Mouse (Mus musculus): ENCODE data around the gene Suox. TPM values are rescaled to one million over a fixed set of nuclear protein-coding genes. Genes with fewer than 3 reads are reported as not detected.

The Suox gene
- polyA plus RNA-seq, 1 experiment from 2014 or later, result 10.5 TPM

DNA sequence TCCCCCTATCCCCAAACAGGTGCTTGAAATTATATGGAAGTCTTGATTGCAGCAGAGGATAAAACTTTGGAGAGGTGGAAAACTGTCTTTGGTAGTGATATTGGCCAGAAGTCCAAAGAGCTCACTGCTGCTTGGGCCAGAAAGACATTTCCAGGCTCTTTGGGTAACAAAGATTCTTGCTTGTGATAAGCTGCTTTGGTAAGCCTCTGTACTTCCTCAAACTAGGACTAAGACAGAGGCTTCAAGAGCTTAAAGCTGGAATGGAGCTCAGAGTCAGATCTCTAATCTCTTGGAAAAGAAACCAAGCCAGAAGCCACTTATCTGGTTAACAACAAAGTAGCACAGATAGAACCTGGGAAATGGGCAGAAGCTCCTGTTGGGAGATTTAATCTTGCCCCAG, 11.4 kb downstream of the Suox start:
- no peaks in the 10 kb centered on the region for H3K9me3 ChIP-seq (replicated peaks)
- peaks cover 41% of the 10 kb centered on the region for H3K4me1 ChIP-seq
- no peak overlapping the region for H3K27ac ChIP-seq
- no peak overlapping the region for H3K4me2 ChIP-seq
- H3K27me3 ChIP-seq (replicated peaks), result peaks cover 39% of the 10 kb centered on the region
- no peaks in the 10 kb centered on the region for H3K36me3 ChIP-seq
- no peak overlapping the region for H3K9ac ChIP-seq
- ATAC-seq, result no peak
- no peak overlapping the region for H3K4me3 ChIP-seq

GRCm38 (mm10) chr10:128659490-128659889, 14.4 kb downstream of the Suox start:
- H3K36me3 ChIP-seq, result no peaks in the 10 kb centered on the region
- ATAC-seq, result no peak

DNA sequence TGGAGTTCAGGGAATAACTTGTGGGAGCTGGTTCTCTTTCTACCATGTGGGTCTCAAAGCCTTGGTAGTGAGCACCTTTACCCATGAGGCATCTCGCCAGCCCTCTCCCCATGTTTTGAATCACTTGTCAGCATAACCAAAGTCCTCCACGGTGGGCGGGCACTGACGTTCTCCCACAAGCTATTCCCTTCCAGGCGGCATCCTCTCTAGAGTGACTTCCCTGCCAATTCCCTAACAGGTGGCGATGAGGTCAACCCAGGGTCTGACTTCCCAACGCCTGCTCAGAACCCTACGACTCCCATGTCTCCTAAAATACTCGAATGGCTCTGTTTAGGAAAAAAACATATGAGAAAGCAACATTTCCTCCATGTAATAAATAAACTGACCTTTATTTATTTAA, 16.0 kb downstream of the Suox start:
- Histone ChIP-seq H3K27me3 (replicated peaks) (peaks cover 41% of the 10 kb centered on the region), H3K4me1 (peaks cover 24% of the 10 kb centered on the region), H3K4me3 (no peak overlapping the region), H3K4me2 (no peak overlapping the region), H3K9ac (no peak overlapping the region), H3K36me3 (no peaks in the 10 kb centered on the region), H3K27ac (no peak overlapping the region), H3K9me3 (replicated peaks) (no peaks in the 10 kb centered on the region)
- WGBS (ENCODE audit: insufficient replicate concordance), result 54% methylated on average over 9 of the region's 9 CpGs
- ATAC-seq, result no peak

More at GRCm38 (mm10) chr10:128659490-128659889, 14.4 kb downstream of the Suox start:
- H3K4me1 ChIP-seq, result peaks cover 40% of the 10 kb centered on the region
- peaks cover 41% of the 10 kb centered on the region for H3K27me3 ChIP-seq (replicated peaks)
- H3K4me2 ChIP-seq, result no peak overlapping the region
- no peaks in the 10 kb centered on the region for H3K9me3 ChIP-seq (replicated peaks)
- H3K9ac ChIP-seq, result no peak overlapping the region
- no peak overlapping the region for H3K4me3 ChIP-seq
- 42% methylated on average over 9 of the region's 9 CpGs for WGBS (ENCODE audit: insufficient replicate concordance)
- H3K27ac ChIP-seq, result no peak overlapping the region

DNA sequence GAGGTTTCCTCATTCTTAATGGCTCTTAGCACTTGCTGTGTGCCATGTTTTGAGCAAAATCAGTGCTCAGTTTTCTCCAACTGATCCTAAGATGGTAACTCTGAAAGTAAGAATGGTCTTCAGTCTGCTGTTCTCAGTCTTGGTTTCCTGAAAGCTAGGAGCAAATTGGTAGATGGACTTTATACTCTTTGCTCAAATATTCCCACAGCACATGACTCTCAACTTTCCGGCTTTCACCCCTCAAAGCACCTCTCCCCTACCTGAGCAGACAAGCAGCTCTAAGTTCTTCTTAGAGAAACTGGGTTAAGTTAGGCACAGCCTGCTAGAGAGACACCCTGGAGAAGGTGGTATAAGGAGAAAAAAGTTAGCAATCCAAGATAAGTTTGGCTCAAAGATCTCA, 17.1 kb downstream of the Suox start:
- 77% methylated on average over 1 of the region's 1 CpGs for WGBS (ENCODE audit: insufficient replicate concordance)
- Histone ChIP-seq H3K4me2 (no peak overlapping the region), H3K4me1 (peaks cover 17% of the 10 kb centered on the region), H3K9me3 (replicated peaks) (no peaks in the 10 kb centered on the region), H3K4me3 (no peak overlapping the region), H3K27me3 (replicated peaks) (peaks cover 41% of the 10 kb centered on the region), H3K9ac (no peak overlapping the region), H3K36me3 (no peaks in the 10 kb centered on the region), H3K27ac (no peak overlapping the region)
- no peak for ATAC-seq

DNA sequence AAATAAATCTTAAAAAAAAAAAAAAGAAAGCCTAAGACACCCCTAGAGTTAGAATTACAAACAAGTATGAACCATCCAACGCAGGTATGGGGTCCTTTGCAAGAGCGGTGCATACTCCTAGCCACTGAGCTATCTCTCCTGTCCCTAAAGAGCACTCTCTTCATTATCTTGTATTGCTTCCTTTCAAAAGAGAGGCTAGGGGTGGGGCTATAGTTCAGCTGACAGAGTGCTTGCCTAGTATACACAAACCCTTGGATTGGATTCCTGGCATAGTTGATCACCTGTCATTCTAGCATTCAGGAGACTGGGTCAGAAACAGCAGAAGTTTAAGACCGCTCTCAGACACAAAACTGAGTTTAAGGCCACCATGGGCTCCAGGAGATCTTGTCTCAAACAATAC, 18.6 kb downstream of the Suox start:
- Histone ChIP-seq H3K9me3 (replicated peaks) (no peaks in the 10 kb centered on the region), H3K4me3 (no peak overlapping the region), H3K27ac (no peak overlapping the region), H3K36me3 (no peaks in the 10 kb centered on the region), H3K9ac (no peak overlapping the region), H3K27me3 (replicated peaks) (peaks cover 32% of the 10 kb centered on the region), H3K4me1 (peaks cover 17% of the 10 kb centered on the region), H3K4me2 (no peak overlapping the region)
- ATAC-seq, result peak; percentile 77
- 35% methylated on average over 3 of the region's 3 CpGs for WGBS (ENCODE audit: insufficient replicate concordance)

DNA sequence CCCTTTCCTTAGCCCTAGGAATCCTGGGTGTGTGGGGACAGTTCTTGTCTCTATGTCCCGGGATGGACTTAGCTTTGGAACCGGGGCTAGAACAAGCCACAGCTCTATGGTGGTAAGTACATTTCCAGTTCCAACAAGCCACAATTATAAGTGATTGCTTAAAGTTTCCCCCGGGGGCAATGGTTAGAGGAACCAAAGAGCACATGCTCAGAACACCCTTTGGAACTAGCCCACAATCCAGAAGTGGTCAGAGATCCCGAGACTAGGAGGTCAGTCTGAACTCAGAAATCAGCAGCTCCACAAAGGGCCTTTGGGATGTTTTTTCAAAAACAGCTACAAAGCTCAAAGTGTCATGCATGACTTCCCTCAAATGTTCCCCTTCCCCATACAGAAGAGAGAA, 20.0 kb downstream of the Suox start:
- Histone ChIP-seq H3K9me3 (replicated peaks) (no peaks in the 10 kb centered on the region), H3K4me2 (no peak overlapping the region), H3K4me3 (no peak overlapping the region), H3K9ac (no peak overlapping the region), H3K36me3 (no peaks in the 10 kb centered on the region), H3K27me3 (replicated peaks) (peaks cover 21% of the 10 kb centered on the region), H3K27ac (no peak overlapping the region), H3K4me1 (peaks cover 17% of the 10 kb centered on the region)
- WGBS (ENCODE audit: insufficient replicate concordance), result 56% methylated on average over 4 of the region's 4 CpGs
- no peak for ATAC-seq

GRCm38 (mm10) chr10:128646139-128647089, 27.5 kb downstream of the Suox start:
- WGBS (ENCODE audit: insufficient replicate concordance), result 15% methylated on average over 12 of the region's 13 CpGs
- peak overlapping the region; percentile 60 for H3K9ac ChIP-seq
- no peaks in the 10 kb centered on the region for H3K36me3 ChIP-seq
- peak overlapping the region; percentile 57 for H3K4me3 ChIP-seq
- peaks cover 63% of the 10 kb centered on the region for H3K27me3 ChIP-seq (replicated peaks)
- H3K4me1 ChIP-seq, result peaks cover 31% of the 10 kb centered on the region
- peak overlapping the region; percentile 78 for H3K4me2 ChIP-seq
- H3K27ac ChIP-seq, result no peak overlapping the region; the same call in 1 of the 2 replicates
- no peaks in the 10 kb centered on the region for H3K9me3 ChIP-seq (replicated peaks)
- ATAC-seq, result peak; percentile 50

GRCm38 (mm10) chr10:128645111-128646011, 28.5 kb downstream of the Suox start, which contains the start of gene Ikzf4:
TSS of gene Ikzf4 (minus strand) at chr10:128645991.
- H3K4me2 ChIP-seq, result peak within 1 kb of the TSS; percentile 78
- peak within 1 kb of the TSS; percentile 60 for H3K9ac ChIP-seq
- H3K27me3 ChIP-seq (replicated peaks), result peaks cover 70% of the 10 kb centered on the region
- H3K27ac ChIP-seq, result no peak within 1 kb of the TSS; the same call in 1 of the 2 replicates
- no peaks in the 10 kb centered on the region for H3K36me3 ChIP-seq
- H3K4me3 ChIP-seq, result peak within 1 kb of the TSS; percentile 57
- 4% methylated on average over 36 of the region's 36 CpGs for WGBS (ENCODE audit: insufficient replicate concordance)
- ATAC-seq, result peak; percentile 73
- no peaks in the 10 kb centered on the region for H3K9me3 ChIP-seq (replicated peaks)
- peaks cover 31% of the 10 kb centered on the region for H3K4me1 ChIP-seq

DNA sequence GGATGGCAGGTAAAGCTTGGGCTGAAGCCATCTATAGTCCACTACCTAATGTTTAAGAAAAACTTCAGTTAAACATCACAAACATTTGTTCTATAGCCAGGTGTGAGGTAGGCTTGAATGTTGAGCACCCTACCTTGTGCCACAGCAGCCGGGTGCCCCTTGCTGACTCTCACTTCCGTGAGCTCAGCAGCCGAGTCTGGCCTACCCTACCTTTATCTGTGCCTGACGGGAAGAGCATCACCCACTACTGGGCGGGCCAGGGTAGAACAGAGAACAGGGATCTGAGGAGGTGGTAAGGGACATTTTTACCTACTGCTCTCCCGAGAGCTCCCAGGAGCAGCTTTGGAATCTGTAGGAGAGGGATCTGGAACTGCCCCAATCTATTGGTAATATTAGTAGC, 31.1 kb downstream of the Suox start:
- H3K4me1 ChIP-seq, result peaks cover 31% of the 10 kb centered on the region
- ATAC-seq, result no peak
- no peak overlapping the region for H3K9ac ChIP-seq
- no peak overlapping the region for H3K27ac ChIP-seq
- WGBS (ENCODE audit: insufficient replicate concordance), result 56% methylated on average over 6 of the region's 6 CpGs
- no peaks in the 10 kb centered on the region for H3K9me3 ChIP-seq (replicated peaks)
- no peak overlapping the region for H3K4me2 ChIP-seq
- H3K4me3 ChIP-seq, result no peak overlapping the region
- H3K36me3 ChIP-seq, result no peaks in the 10 kb centered on the region
- peaks cover 75% of the 10 kb centered on the region for H3K27me3 ChIP-seq (replicated peaks)

DNA sequence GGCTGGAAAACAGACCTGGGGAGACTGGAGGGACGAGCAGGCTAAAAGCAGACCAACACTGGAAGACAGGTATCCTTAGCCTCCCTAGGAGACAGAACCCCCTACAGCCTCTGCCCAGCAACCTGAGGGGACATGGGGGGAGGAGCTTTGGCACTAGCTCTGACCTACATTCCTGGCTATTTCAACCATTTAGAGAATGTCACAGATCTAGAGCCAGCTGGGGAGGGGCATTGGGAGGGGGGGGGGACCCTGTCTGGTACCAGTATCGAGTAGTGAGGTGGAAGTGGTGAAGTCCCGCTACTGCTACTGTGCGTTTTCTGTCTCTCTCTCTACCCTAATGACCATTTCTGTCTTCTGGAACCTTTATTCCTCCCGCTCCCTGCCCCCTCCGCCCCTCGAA, 32.0 kb downstream of the Suox start:
- peaks cover 69% of the 10 kb centered on the region for H3K27me3 ChIP-seq (replicated peaks)
- 57% methylated on average over 7 of the region's 7 CpGs for WGBS (ENCODE audit: insufficient replicate concordance)
- H3K9ac ChIP-seq, result no peak overlapping the region
- no peak for ATAC-seq
- H3K27ac ChIP-seq, result no peak overlapping the region
- H3K4me2 ChIP-seq, result no peak overlapping the region
- H3K36me3 ChIP-seq, result no peaks in the 10 kb centered on the region
- H3K9me3 ChIP-seq (replicated peaks), result no peaks in the 10 kb centered on the region
- H3K4me1 ChIP-seq, result peaks cover 35% of the 10 kb centered on the region
- H3K4me3 ChIP-seq, result no peak overlapping the region

- Histone ChIP-seq H3K9me3 (replicated peaks) (no peaks in the 10 kb centered on the region), H3K27me3 (replicated peaks) (peaks cover 69% of the 10 kb centered on the region), H3K27ac (no peak overlapping the region), H3K9ac (no peak overlapping the region), H3K36me3 (no peaks in the 10 kb centered on the region), H3K4me3 (no peak overlapping the region), H3K4me2 (no peak overlapping the region), H3K4me1 (peaks cover 30% of the 10 kb centered on the region)
- ATAC-seq, result no peak
- whole genome bisulfite sequencing (ENCODE audit: insufficient replicate concordance), result 86% methylated on average over 15 of the region's 15 CpGs
These were observed 33.0 kb downstream of the Suox start for GRCm38 (mm10) chr10:128640891-128641290.

DNA sequence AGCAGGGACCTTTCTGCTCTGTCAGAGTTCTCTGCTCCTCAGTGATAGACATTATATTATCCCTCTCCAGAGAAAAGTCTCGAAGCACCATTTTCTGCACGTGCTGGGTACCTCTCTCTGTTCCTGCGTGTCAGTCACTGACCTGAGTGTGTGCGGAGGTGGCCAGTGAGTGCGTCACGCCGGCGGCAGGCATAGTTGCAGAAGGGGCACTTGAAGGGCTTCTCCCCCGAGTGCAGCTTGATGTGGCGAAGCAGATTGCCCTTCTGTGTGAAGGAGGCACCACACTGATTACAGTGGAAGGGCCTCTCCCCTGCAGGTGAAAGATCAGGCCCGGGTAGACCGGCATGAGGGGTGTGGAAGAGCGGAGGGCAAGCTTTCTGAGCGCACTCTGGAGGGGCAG, 33.9 kb downstream of the Suox start:
- H3K9ac ChIP-seq, result no peak overlapping the region
- H3K4me2 ChIP-seq, result no peak overlapping the region
- no peak overlapping the region for H3K4me3 ChIP-seq
- peaks cover 21% of the 10 kb centered on the region for H3K4me1 ChIP-seq
- H3K9me3 ChIP-seq (replicated peaks), result no peaks in the 10 kb centered on the region
- H3K27me3 ChIP-seq (replicated peaks), result peaks cover 69% of the 10 kb centered on the region
- no peaks in the 10 kb centered on the region for H3K36me3 ChIP-seq
- ATAC-seq, result no peak
- 78% methylated on average over 14 of the region's 14 CpGs for WGBS (ENCODE audit: insufficient replicate concordance)
- no peak overlapping the region for H3K27ac ChIP-seq
